Mouse (Mus musculus) R1 (cell line): ENCODE measurements around the gene Stk25.
"Not testable (repeated sequence)": the region's sequence is repeated elsewhere in the genome, so short reads cannot be mapped to it uniquely, and the experiment has no call there.

ENCODE experiments used
- DNase-seq: peaks from one replicate; pipeline ENCODE4 v3.0.0-alpha.2; 2018; ENCODE audit warnings: low read depth, low spot score

Gene Stk25

GRCm38 (mm10) chr1:93658559-93658958 is at the start of gene Stk25:
Gene Stk25 (minus strand): TSS chr1:93658659.
- not testable (repeated sequence) for DNase-seq

GRCm38 (mm10) chr1:93705389-93705788 is 46.9 kb upstream of the Stk25 start:
- peak; percentile 72 for DNase-seq

- no peak for DNase-seq
These were observed 45.9 kb upstream of the Stk25 start for GRCm38 (mm10) chr1:93704341-93704740.

- no peak for DNase-seq
These were observed 45.1 kb upstream of the Stk25 start for GRCm38 (mm10) chr1:93703472-93704048.

- DNase-seq: no peak
These were observed 43.6 kb upstream of the Stk25 start for GRCm38 (mm10) chr1:93702106-93702505.

- DNase-seq: no peak
These were observed 40.7 kb upstream of the Stk25 start for GRCm38 (mm10) chr1:93699159-93699558.

- no peak for DNase-seq
These were observed 38.9 kb upstream of the Stk25 start for GRCm38 (mm10) chr1:93697317-93697716.

GRCm38 (mm10) chr1:93694966-93695365 is 36.5 kb upstream of the Stk25 start:
- no peak for DNase-seq

- DNase-seq: no peak
These were observed 35.5 kb upstream of the Stk25 start for GRCm38 (mm10) chr1:93693943-93694342.

GRCm38 (mm10) chr1:93693502-93693901 is 35.0 kb upstream of the Stk25 start:
- DNase-seq: no peak

GRCm38 (mm10) chr1:93692773-93693172 is 34.3 kb upstream of the Stk25 start:
- DNase-seq: no peak

- no peak for DNase-seq
These were observed 33.4 kb upstream of the Stk25 start for GRCm38 (mm10) chr1:93691786-93692357.

- DNase-seq: no peak
These were observed 32.6 kb upstream of the Stk25 start for GRCm38 (mm10) chr1:93691106-93691505.

GRCm38 (mm10) chr1:93689901-93690496 is 31.5 kb upstream of the Stk25 start:
- no peak for DNase-seq

GRCm38 (mm10) chr1:93688154-93688553 is 29.7 kb upstream of the Stk25 start:
- DNase-seq: no peak

- DNase-seq: no peak
These were observed 28.5 kb upstream of the Stk25 start for GRCm38 (mm10) chr1:93686961-93687320.

GRCm38 (mm10) chr1:93686245-93686960 is 27.9 kb upstream of the Stk25 start:
- DNase-seq: peak; percentile 87

GRCm38 (mm10) chr1:93685401-93686244 is 27.2 kb upstream of the Stk25 start, which contains the start of gene Bok:
Gene Bok (plus strand): TSS chr1:93685660.
- peak; percentile 88 for DNase-seq

- DNase-seq: peak; percentile 58
These were observed 21.6 kb upstream of the Stk25 start for GRCm38 (mm10) chr1:93679889-93680568.

- DNase-seq: no peak
These were observed 19.9 kb upstream of the Stk25 start for GRCm38 (mm10) chr1:93678386-93678785.

GRCm38 (mm10) chr1:93672682-93673081 is 14.2 kb upstream of the Stk25 start:
- peak; percentile 67 for DNase-seq
